Mouse (Mus musculus) MEL (cell line): Measurements from ENCODE around the gene Stam2.

Experiments
- CTCF ChIP-seq, 3 experiments: IDR thresholded peaks in 2 of 3; conservative IDR thresholded peaks in 1 of 3; 2 replicates each; pipeline ENCODE4 v1.5.1; 2011 to 2012; ENCODE audit warnings: low read length in 3 of 3, low read depth in 2 of 3, mild to moderate bottlenecking in 2 of 3, improper control_type of control experiment in 1 of 3, inconsistent platforms in 1 of 3, mixed read lengths in 1 of 3, moderate library complexity in 1 of 3; ENCODE audit not compliant: control insufficient read depth in 1 of 3, insufficient read depth in 1 of 3, poor library complexity in 1 of 3, severe bottlenecking in 1 of 3
- EP300 ChIP-seq, 2 experiments: IDR thresholded peaks; 2 replicates each; pipeline ENCODE4 v1.6.1; 2011; ENCODE audit warnings: improper control_type of control experiment in 2 of 2, low read length in 2 of 2, low read depth in 1 of 2, mild to moderate bottlenecking in 1 of 2
- MYB ChIP-seq: IDR thresholded peaks from 2 replicates; pipeline ENCODE4 v1.6.1; 2011; ENCODE audit warnings: mild to moderate bottlenecking, low read depth, low read length, improper control_type of control experiment
- POLR2A ChIP-seq, 2 experiments: IDR thresholded peaks; 2 replicates each; pipeline ENCODE4 v1.6.1; 2011 to 2012; ENCODE audit warnings: low read length in 2 of 2, mild to moderate bottlenecking in 2 of 2, control low read depth in 1 of 2, improper control_type of control experiment in 1 of 2, low read depth in 1 of 2, moderate library complexity in 1 of 2; ENCODE audit not compliant: control insufficient read depth in 1 of 2, insufficient read depth in 1 of 2, poor library complexity in 1 of 2
- ZMIZ1 ChIP-seq: IDR thresholded peaks from 2 replicates; pipeline ENCODE4 v1.6.1; 2012; ENCODE audit warnings: low read depth, mild to moderate bottlenecking, inconsistent platforms, low read length, improper control_type of control experiment, moderate library complexity

- no peak for TF ChIP-seq POLR2A (IDR thresholded peaks at IDR 0.05; ENCODE audit: control insufficient read depth in 1 of 2, insufficient read depth in 1 of 2, low read depth in 1 of 2, low read length in 2 of 2, poor library complexity in 1 of 2)
- no peak for TF ChIP-seq CTCF (IDR thresholded peaks at IDR 0.05 in 2 of 3, conservative IDR thresholded peaks at IDR 0.05 in 1 of 3; ENCODE audit: control insufficient read depth in 1 of 3, insufficient read depth in 1 of 3, low read depth in 2 of 3, low read length in 3 of 3, poor library complexity in 1 of 3, severe bottlenecking in 1 of 3)
- TF ChIP-seq MYB, result no peak
- TF ChIP-seq EP300 (IDR thresholded peaks at IDR 0.05; ENCODE audit: low read depth in 1 of 2, low read length in 2 of 2), result no peak
- no peak for TF ChIP-seq ZMIZ1
These were observed 37.9 kb upstream of the Stam2 start for GRCm38 (mm10) chr2:52779987-52780386.
